Mouse (Mus musculus) layer of hippocampus, adult 8-10 months (tissue): ENCODE results near the gene Abcc4. TPM values are rescaled to one million over a fixed set of nuclear protein-coding genes. Genes with fewer than 3 reads are reported as not detected.
"Not testable (repeated sequence)": the region's sequence is repeated elsewhere in the genome, so short reads cannot be mapped to it uniquely, and the experiment has no call there.

Experiments used
- DNase-seq, 2 experiments: peaks; one replicate each; pipeline ENCODE4 v3.0.0; 2022; ENCODE audit warnings: low spot score in 2 of 2
- total RNA-seq, 4 experiments: library from RNA; stranded (reverse); gene quantifications; 2 replicates each; pipeline ENCODE4 v1.2.4; 2022

The Abcc4 gene
- total RNA-seq, 4 experiments from 2014 or later: 8.2 to 10.6 (median 10.1) TPM

DNA sequence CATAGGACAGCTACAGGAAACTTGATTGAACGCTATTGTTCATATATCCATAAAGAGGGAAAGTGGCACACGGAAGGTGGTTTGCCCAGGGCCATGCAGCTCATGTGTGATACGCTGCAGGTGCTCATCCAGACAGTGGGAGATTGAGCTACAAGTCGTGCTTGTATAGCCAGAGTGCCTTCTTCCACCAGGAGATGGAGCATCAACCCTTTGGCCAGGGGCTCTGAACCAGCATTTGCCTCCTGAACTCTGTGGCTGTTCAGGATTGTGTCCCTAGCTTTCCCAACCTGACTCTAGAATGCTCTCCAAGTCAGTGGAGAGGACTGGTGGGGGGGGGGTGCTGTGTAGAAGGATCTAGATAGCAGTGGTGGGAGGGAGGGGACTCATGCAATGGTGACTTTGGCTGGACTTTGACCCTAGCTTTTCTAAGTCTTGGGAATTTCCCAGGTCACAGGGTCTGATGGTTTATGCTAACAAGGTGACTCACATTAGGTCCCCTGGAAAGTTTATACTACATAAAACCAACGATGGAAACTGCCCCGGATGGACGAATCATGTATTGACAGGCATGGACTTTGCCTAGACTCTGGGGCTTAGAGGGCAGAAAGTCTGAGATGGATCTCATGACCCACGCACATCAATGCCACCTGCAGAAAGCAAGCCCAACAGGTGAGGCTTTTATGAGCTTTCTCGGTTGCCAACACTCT is 27.6 kb downstream of the Abcc4 start:
- DNase-seq: no peak

DNA sequence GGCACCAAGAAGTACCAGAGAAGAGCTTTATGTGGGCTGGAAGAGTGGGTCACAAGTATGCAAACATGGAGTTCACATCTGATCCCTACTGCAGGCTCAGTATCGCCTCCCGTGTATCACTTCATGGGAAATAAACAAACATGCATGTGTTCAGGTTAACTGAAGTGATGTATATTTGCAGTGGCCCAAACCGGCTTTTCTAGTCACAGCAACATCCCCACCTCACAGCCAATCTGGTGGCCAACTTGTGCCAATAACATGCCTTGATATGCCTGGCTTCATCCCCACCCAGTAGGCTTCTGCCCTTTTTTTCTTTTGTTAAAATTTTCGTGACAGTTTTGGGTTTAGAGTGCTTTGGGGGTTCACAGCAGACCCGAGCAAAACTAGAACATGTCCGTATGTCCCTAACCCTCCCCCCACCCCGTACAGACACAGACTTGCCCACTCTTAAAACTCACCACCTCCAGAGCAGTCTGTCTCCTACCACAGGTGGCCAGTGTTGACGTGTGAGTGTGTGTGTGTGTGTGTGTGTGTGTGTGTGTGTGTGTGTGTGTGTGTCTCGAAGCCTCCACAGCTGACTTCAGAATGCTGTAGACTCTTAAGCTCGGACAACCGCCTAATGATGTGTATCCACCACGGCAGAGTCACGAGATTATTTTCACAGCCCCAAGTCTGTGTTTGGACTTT is 29.6 kb downstream of the Abcc4 start:
- no peak for DNase-seq

DNA sequence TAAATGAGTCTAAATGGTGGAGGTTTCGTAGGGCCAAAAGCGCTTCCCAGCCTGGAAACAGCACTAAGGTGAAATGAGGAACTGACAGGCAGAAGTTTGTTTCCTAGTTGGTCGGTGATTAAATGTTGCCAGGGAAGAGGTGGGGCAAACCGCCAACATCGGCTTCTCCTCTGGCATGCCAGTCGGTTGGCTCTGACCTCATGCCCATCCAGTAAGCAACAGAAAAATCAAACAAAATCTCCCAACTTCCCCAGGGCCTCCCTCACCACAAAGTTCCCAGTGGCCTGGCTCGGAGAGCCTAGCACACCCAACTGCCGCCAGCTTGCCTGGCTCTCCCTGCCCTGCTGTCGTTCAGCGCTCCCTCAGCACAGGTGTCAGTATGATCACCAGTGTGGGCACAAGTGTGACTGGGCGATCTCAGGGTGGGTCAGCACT is 31.3 kb downstream of the Abcc4 start:
- DNase-seq: peak in 1 of 2 experiments; percentile 11

DNA sequence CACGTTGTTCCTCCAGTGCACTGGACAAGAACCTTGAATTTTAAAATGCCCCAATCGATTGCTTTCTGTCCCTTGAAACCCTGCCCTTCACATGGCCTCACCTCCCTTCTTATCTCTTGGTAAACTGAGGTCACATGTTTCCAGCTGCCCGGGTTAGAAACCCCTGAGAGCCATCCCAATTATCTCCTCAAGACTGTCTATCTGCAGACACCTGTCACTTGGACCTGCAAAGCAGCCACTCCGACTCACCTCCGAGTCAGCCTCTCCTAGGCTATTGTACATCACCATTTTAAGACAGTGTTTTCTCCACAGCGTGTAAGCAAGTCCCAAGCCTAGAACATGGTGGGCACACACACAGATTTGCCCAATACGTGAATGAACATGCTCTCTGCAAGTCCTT is 31.8 kb downstream of the Abcc4 start:
- DNase-seq: no peak

DNA sequence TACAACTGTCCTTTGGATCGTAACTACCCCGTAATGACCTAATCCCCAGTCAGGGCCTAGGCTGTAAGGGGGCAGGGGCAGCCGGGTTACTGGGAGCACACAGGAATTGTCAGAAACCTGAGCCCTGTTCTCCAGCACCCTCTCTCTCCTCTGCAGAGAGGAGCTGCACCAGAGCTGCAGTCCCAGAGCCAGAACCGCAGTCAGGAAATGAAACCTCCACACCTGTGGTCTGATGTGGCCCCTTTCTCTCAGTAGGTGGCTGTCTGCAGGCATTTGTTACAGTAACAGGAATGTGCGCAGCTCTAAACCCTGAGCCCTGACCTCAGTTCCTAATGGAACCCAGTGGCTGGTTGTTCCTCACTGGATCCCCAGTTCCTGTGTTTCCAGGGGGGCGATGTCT is 32.5 kb downstream of the Abcc4 start:
- no peak for DNase-seq

DNA sequence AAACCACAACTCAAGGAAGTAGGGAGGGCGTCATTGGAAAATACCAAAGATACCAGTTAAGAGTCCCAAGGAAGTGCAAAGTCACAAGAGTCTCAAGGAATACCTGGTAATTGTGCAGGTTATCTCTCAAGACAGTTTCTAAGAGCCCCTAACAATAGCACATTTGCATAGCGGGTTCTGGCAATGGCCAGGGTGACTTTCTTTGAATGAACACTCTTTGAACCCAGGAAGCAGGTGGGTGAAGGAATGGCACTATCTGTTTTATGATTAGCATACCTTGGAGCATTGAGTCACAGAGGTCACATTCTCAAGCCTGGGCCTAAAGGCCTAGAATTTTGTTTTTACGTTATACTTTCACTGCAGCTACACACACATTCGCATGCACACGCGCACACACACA is 33.1 kb downstream of the Abcc4 start:
- not testable (repeated sequence) for DNase-seq

GRCm38 (mm10) chr14:118667499-118667898 is 38.5 kb downstream of the Abcc4 start:
- no peak for DNase-seq

DNA sequence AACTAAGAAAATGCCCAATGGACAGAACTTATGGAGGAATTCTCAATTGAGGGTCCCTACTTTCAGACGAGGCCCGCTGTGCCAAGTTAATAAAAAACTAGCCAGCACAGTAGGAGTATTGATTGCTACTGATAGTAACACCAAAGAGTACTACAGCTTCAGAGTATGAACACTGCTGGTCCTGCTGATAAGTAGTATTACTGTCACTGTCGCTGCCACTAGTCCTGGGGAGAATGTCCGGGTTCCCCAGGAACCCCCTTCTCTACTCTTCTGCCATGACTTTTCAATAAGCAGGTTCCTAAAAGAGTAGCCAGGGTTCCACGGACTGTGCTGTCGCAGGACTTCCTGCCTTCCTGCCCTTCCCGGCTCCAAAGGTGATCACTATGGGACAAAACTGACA is 41.4 kb downstream of the Abcc4 start:
- no peak for DNase-seq

- DNase-seq: no peak
Measured at GRCm38 (mm10) chr14:118662625-118663276, 43.3 kb downstream of the Abcc4 start.

GRCm38 (mm10) chr14:118662124-118662523 is 43.9 kb downstream of the Abcc4 start:
- DNase-seq: peak in 1 of 2 experiments; percentile 20

DNA sequence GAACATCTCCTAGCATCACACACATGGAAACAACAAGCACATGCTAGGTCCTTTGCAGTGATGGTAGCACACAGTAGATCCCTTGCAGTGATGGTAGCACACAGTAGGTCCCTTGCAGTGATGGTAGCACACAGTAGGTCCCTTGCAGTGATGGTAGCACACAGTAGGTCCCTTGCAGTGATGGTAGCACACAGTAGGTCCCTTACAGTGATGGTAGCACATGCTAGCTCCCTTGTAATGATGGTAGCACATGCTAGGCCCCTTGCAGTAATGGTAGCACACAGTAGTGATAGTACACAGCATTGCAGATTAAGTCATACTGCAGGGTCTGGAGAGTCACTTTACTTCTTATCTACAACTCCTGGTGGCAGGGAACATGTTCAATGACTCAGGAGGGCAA is 46.8 kb downstream of the Abcc4 start:
- DNase-seq: no peak

DNA sequence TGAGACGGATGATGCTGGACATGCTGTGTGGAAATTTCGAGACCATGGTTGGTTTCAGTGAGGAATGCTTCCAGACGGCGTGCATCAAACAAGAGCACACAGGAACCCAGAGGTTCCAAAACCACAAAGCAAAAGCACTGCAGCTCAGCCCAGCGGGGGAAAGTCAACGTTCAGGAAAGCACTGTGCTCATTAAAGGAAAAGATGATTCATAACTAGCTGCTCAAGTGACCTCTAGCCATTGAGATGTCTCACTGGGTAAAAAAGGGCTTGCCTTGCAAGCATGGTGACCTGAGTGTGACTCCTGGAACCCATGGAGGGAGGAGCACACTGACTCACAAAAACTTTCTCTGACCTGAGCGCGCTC is 47.7 kb downstream of the Abcc4 start:
- no peak for DNase-seq

- no peak for DNase-seq
Measured at GRCm38 (mm10) chr14:118657673-118658327, 48.2 kb downstream of the Abcc4 start.

GRCm38 (mm10) chr14:118657206-118657605 is 48.8 kb downstream of the Abcc4 start:
- DNase-seq: no peak

DNA sequence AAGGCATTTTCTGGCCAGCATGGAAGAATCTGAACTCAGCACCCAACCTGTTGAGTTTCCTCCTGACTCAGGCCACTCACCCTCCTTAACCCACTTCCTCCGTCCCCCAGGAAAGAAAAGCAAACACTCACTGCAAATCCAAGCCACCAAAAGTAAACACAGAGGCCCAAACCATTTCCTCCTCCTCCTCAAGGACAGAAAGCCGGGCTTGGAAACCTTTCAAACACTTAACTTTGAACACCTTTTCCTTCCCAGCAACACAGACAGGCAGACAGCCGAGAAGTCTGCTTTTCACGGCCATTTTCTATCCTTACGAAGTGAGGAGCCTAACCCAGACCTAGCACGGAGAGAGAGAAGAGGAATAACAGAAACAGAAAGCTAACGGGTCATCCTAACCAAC is 50.0 kb downstream of the Abcc4 start:
- DNase-seq: no peak

DNA sequence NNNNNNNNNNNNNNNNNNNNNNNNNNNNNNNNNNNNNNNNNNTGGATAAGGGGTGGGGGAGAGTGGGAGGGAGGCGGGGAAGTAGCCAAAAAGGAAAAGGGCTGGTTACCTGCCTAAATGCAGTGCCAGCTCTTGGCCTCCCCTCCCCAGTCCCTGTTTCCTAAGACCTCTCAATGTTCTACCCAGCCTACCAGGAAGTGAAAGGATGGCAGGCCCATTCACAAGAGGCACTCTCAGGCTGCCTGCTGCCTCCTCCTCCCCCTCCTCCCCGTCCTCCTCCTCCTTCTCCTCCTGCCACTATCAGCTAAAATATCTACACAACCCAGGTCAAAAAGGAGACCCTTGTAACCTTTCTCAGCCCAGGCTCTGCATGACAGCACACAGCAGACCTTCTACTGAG is 51.1 kb downstream of the Abcc4 start:
- no peak for DNase-seq

DNA sequence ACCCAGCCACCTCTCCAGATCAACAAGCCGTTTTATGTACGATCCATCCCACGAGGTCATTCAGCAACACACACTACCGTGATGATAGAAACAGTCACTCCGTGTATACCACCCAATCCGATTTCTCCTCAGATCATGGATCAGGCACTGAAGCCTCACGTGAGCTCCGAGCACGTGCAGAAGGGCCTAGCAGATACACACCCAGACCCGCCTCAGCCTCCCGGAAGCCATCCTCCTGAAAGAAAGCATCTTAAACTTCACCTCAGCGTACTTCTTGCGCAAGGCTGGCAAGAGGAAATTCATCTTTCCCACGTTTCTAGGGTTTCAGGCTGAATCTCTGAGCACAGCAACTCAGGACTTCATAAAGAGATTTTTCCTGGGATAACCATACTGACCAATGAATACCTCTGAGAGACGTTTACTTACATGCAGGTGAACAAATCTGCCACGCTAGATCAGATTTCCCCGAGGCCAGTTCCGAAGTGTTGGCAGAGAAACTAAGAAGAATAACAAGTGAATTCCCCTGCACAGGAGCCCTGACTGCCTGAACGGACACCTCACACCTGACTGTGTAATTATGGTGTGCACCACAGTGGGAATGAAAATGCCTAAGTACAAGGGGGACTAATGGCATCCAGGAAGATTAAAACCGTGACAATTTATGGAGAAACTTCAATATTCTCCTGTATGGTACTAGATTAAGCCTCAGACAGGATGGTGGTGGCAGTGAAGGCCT is 54.1 kb downstream of the Abcc4 start:
- DNase-seq: no peak

- no peak for DNase-seq
Measured at GRCm38 (mm10) chr14:118649895-118650256, 56.1 kb downstream of the Abcc4 start.

DNA sequence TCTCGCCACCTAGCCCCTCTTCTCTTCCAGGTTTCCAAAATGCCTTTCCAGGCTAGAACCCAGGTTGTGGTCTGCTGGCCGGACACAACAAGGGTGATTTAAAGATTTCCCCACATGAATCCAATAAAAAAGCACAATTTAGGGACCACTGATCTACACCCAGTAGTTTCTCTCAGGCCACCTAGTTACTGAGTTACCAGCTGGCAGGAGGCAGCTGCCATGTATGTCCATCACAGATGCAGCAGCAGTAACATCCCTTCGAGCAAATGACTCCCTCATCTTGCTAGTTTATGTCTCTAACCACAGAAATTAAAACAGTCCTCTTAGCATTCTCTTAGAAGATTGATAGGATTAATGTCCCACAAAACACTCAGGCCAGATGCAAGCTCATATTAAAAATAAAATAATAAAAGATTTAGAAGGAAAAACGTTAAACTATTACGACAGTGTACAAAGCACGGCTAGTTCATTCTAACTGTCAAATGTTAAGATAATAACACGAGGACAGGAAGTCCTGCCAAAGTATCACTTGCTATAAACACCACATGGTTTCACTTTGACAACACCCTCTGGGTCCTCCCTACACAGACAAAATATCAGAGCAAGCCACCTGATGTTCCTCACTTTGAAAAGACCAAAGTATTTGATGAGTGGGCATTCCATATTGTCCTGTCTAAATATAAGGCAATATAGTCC is 56.7 kb downstream of the Abcc4 start:
- DNase-seq: no peak

- not testable (repeated sequence) for DNase-seq
Measured at GRCm38 (mm10) chr14:118642940-118643591, 63.0 kb downstream of the Abcc4 start.
